Mouse (Mus musculus) lung, postnatal 0 days (tissue): ENCODE measurements at regions not wholly inside any gene's neighbourhood (a gene's known extent, or its start where the extent isn't known, plus 50 kb on each side); places are given as distances from the start of the nearest gene placed in this dataset.
"Not testable (repeated sequence)": the region's sequence is repeated elsewhere in the genome, so short reads cannot be mapped to it uniquely, and the experiment has no call there.

Source experiments
- ATAC-seq: fragments of 200-750 bp; cut with Nextera tagmentation; 2 replicates; pipeline ENCODE4 v1.8.0; 2017; ENCODE audit warnings: moderate library complexity
- DNase-seq: peaks from one replicate; pipeline ENCODE4 v3.0.0-alpha.2; 2016; ENCODE audit warnings: low spot score
- H3K27ac ChIP-seq: fragments of 300-500 bp; sonication (generic); 2 replicates; pipeline ENCODE4 v1.5.1; 2014; ENCODE audit warnings: antibody characterized with exemption, mild to moderate bottlenecking, low read length, mixed read lengths
- H3K27me3 ChIP-seq: fragments of 300-500 bp; sonication (generic); replicated peaks from 2 replicates; pipeline ENCODE4 v1.6.1; 2014; ENCODE audit warnings: low read length, mixed read lengths; ENCODE audit not compliant: insufficient read depth
- H3K36me3 ChIP-seq: fragments of 300-500 bp; sonication (generic); 2 replicates; pipeline ENCODE4 v1.6.1; 2014; ENCODE audit warnings: low read length, mixed read lengths; ENCODE audit not compliant: insufficient read depth
- H3K4me1 ChIP-seq: fragments of 300-500 bp; sonication (generic); 2 replicates; pipeline ENCODE4 v1.6.1; 2014; ENCODE audit warnings: antibody characterized with exemption, low read depth, low read length, mixed read lengths; ENCODE audit not compliant: insufficient read depth
- H3K4me2 ChIP-seq: fragments of 300-500 bp; sonication (generic); replicated peaks from 2 replicates; pipeline ENCODE4 v1.6.1; 2014; ENCODE audit warnings: low read depth, mild to moderate bottlenecking, low read length, moderate library complexity, mixed read lengths
- H3K4me3 ChIP-seq: fragments of 300-500 bp; sonication (generic); 2 replicates; pipeline ENCODE4 v1.5.1; 2014; ENCODE audit warnings: low read depth, low read length
- H3K9ac ChIP-seq: fragments of 300-500 bp; sonication (generic); replicated peaks from 2 replicates; pipeline ENCODE4 v1.6.1; 2014; ENCODE audit warnings: low read depth, mild to moderate bottlenecking
- H3K9me3 ChIP-seq: fragments of 300-500 bp; sonication (generic); 2 replicates; pipeline ENCODE4 v1.6.1; 2016; ENCODE audit warnings: low read length, mixed read lengths
- CTCF ChIP-seq: IDR thresholded peaks from 2 replicates; pipeline ENCODE4 v1.5.1; 2016; ENCODE audit warnings: antibody characterized with exemption, mild to moderate bottlenecking
- EP300 ChIP-seq: IDR thresholded peaks from 2 replicates; pipeline ENCODE4 v1.6.1; 2016; ENCODE audit warnings: antibody characterized with exemption, mild to moderate bottlenecking, control low read depth
- WGBS: fragments of 180-500 bp; shearing (Covaris S2); extraction: QIAGEN DNeasy Blood & Tissue Kit; methylation state at CpG from one replicate; pipeline ENCODE4 v1.1.7; 2014; 5-methylcytosine and 5-hydroxymethylcytosine counted together

- Histone ChIP-seq H3K36me3 (no peaks in the 10 kb centered on the region), H3K9me3 (no peaks in the 10 kb centered on the region), H3K27me3 (no peaks in the 10 kb centered on the region), H3K9ac (no peak overlapping the region), H3K4me1 (no peaks in the 10 kb centered on the region), H3K4me2 (no peak overlapping the region), H3K27ac (no peak overlapping the region), H3K4me3 (no peak overlapping the region)
- no peak for TF ChIP-seq CTCF
- no peak for TF ChIP-seq EP300
- no peak for ATAC-seq
- DNase-seq = no peak
- WGBS = 68% methylated on average over 8 of the region's 8 CpGs
Measured at GRCm38 (mm10) chr13:69129056-69129620, 129.8 kb upstream of the Adcy2 start.

DNA sequence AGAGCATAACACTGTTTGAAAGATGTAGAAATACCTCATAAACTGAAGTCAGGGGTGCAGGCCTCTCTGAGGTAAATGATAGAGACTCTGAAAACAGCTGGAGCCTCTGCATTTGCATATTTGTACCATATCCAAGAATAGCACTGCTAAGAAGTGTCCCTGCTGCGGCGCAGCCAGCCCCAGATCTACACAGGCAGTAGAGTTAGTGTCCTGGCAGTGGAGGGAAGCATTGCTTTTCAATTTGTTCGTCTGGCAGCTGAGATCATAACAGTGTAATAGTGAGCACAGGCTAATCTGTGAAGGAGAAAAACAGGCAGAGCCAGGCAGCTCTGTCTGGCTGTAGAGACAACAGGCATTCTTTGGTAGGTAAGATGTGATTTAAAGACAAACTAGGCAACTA, 128.2 kb upstream of the Adcy2 start:
- 45% methylated on average over 3 of the region's 3 CpGs for WGBS
- Histone ChIP-seq H3K9me3 (no peaks in the 10 kb centered on the region), H3K4me1 (no peaks in the 10 kb centered on the region), H3K9ac (no peak overlapping the region), H3K27me3 (no peaks in the 10 kb centered on the region), H3K36me3 (no peaks in the 10 kb centered on the region), H3K4me3 (no peak overlapping the region), H3K27ac (no peak overlapping the region), H3K4me2 (no peak overlapping the region)
- TF ChIP-seq EP300 = no peak
- TF ChIP-seq CTCF = no peak
- peak; percentile 14 for DNase-seq
- peak; percentile 37 for ATAC-seq

- H3K27me3 ChIP-seq, H3K27ac ChIP-seq, H3K9me3 ChIP-seq, H3K4me1 ChIP-seq, DNase-seq, H3K36me3 ChIP-seq, ATAC-seq, H3K4me3 ChIP-seq, H3K9ac ChIP-seq, H3K4me2 ChIP-seq: not testable (repeated sequence)
- WGBS = 98% methylated on average over 8 of the region's 8 CpGs
Measured at GRCm38 (mm10) chr13:69118743-69119142, 119.4 kb upstream of the Adcy2 start.

- ATAC-seq = no peak
- TF ChIP-seq EP300 (no peak), CTCF (no peak)
- 75% methylated on average over 2 of the region's 2 CpGs for WGBS
Measured at GRCm38 (mm10) chr13:69109168-69109567, 109.8 kb upstream of the Adcy2 start.

DNA sequence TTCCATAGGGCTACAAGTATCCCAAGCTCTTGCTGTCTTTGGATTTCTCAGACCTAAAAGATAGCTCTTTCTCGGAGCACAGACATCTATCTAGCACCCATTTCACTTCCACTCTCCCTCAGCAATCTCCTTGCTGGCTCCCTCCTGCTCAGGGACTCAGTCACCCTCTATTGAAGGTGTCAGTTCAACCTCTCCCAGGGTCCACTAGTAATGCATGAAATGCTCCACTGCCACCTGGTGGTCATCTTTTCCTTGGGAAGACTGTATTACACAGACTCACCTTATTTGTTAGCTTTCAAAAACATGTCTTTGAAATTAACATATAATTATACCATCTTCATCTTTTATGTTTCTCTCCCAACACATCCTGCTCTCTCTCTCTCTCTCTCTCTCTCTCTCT, 87.3 kb upstream of the Adcy2 start:
- Histone ChIP-seq H3K9me3 (no peaks in the 10 kb centered on the region), H3K27me3 (no peaks in the 10 kb centered on the region), H3K4me3 (no peak overlapping the region), H3K4me1 (no peaks in the 10 kb centered on the region), H3K27ac (no peak overlapping the region), H3K36me3 (no peaks in the 10 kb centered on the region), H3K9ac (no peak overlapping the region), H3K4me2 (no peak overlapping the region)
- TF ChIP-seq CTCF = peak; percentile 72
- TF ChIP-seq EP300 = no peak
- ATAC-seq (no peak), DNase-seq (peak; percentile 51)
- WGBS = 26% methylated on average over 1 of the region's 1 CpGs

More at GRCm38 (mm10) chr13:69109168-69109567, 109.8 kb upstream of the Adcy2 start:
- Histone ChIP-seq H3K4me1 (no peaks in the 10 kb centered on the region), H3K36me3 (no peaks in the 10 kb centered on the region), H3K27ac (no peak overlapping the region), H3K27me3 (no peaks in the 10 kb centered on the region), H3K4me2 (no peak overlapping the region), H3K9me3 (no peaks in the 10 kb centered on the region), H3K9ac (no peak overlapping the region), H3K4me3 (no peak overlapping the region)
- no peak for DNase-seq

DNA sequence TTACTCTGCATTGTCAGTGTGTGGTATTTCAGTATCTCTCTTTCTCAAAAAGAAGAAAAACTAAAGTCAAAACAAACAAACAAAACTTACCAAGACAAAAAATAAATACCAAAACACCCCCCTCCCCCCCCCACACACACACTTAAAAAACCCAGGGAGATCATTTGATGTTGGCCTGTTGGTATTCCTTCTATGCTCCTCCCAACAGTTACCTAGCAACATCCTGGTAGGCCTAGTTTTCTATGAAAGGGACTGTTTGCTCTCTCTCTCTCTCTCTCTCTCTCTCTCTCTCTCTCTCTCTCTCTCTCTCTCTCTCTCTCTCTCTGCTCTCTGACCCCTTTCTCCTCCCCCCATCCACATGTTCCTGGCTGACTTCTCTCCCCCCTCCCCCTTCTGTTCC, 71.0 kb upstream of the Adcy2 start:
- no peak for ATAC-seq
- H3K27ac ChIP-seq = no peak overlapping the region

DNA sequence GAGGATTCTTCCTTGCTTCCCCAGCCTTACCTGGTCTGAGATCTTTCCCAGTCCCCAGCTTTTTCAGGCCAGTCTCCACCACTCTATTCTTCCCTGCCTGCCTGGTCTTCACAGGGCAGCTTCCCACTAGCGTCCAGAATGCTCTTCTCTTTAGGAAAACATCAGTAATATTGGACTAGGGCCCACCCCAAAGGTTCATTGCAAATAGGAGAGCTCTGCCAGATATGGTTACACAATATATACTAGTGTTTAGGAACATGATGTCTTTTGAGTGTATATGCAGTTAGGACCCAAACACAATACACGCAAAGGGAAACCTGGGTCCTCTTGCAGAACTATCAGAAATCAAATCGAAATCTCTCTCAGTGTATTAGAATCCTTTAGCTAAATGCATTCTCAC, 70.5 kb upstream of the Adcy2 start:
- Histone ChIP-seq H3K9ac (no peak overlapping the region), H3K4me3 (no peak overlapping the region), H3K4me1 (no peaks in the 10 kb centered on the region), H3K27me3 (no peaks in the 10 kb centered on the region), H3K9me3 (no peaks in the 10 kb centered on the region), H3K27ac (no peak overlapping the region), H3K4me2 (no peak overlapping the region), H3K36me3 (no peaks in the 10 kb centered on the region)
- WGBS = 64% methylated on average over 3 of the region's 3 CpGs
- TF ChIP-seq EP300 (peak; percentile 41; the same call in 1 of the 2 replicates), CTCF (no peak)
- DNase-seq = peak; percentile 71
- ATAC-seq = peak; percentile 66

More for the DNA sequence above, 71.0 kb upstream of the Adcy2 start:
- peak; percentile 7 for DNase-seq
- no peak for TF ChIP-seq CTCF
- no peak for TF ChIP-seq EP300
- Histone ChIP-seq H3K27me3 (no peaks in the 10 kb centered on the region), H3K9me3 (no peaks in the 10 kb centered on the region), H3K9ac (no peak overlapping the region), H3K4me2 (no peak overlapping the region), H3K36me3 (no peaks in the 10 kb centered on the region), H3K4me1 (no peaks in the 10 kb centered on the region), H3K4me3 (no peak overlapping the region)
